Mouse (Mus musculus) kidney, embryonic 14.5 days (tissue): ENCODE measurements around the gene Sbk3. TPM values are rescaled to one million over a fixed set of nuclear protein-coding genes. Genes with fewer than 3 reads are reported as not detected.

Source experiments
- ATAC-seq: fragments of 200-750 bp; cut with Nextera tagmentation; 2 replicates; pipeline ENCODE4 v1.8.0; 2017; ENCODE audit warnings: moderate number of reproducible peaks, mild to moderate bottlenecking, moderate TSS enrichment, moderate library complexity; ENCODE audit not compliant: low FRiP score, low TSS enrichment
- H3K27ac ChIP-seq: fragments of 300-500 bp; sonication (generic); 2 replicates; pipeline ENCODE4 v1.5.1; 2014; ENCODE audit warnings: low read depth, mild to moderate bottlenecking, low read length, moderate library complexity, mixed read lengths
- H3K27me3 ChIP-seq: fragments of 300-500 bp; sonication (generic); 2 replicates; pipeline ENCODE4 v1.6.1; 2014; ENCODE audit warnings: mild to moderate bottlenecking, low read length; ENCODE audit not compliant: control insufficient read depth, insufficient read depth
- H3K36me3 ChIP-seq: fragments of 300-500 bp; sonication (generic); 2 replicates; pipeline ENCODE4 v1.6.1; 2014; ENCODE audit warnings: low read length, mixed read lengths; ENCODE audit not compliant: control insufficient read depth, insufficient read depth
- H3K4me1 ChIP-seq: fragments of 300-500 bp; sonication (generic); 2 replicates; pipeline ENCODE4 v1.6.1; 2014; ENCODE audit warnings: low read length, mixed read lengths; ENCODE audit not compliant: control insufficient read depth, insufficient read depth
- H3K4me2 ChIP-seq: fragments of 300-500 bp; sonication (generic); replicated peaks from 2 replicates; pipeline ENCODE4 v1.6.1; 2014; ENCODE audit warnings: low read depth, mild to moderate bottlenecking, low read length
- H3K4me3 ChIP-seq: fragments of 300-500 bp; sonication (generic); 2 replicates; pipeline ENCODE4 v1.5.1; 2014; ENCODE audit warnings: mild to moderate bottlenecking, low read length
- H3K9ac ChIP-seq: fragments of 300-500 bp; sonication (generic); 2 replicates; pipeline ENCODE4 v1.6.1; 2014; ENCODE audit warnings: low read depth, mild to moderate bottlenecking, low read length, moderate library complexity
- H3K9me3 ChIP-seq: fragments of 300-500 bp; sonication (generic); 2 replicates; pipeline ENCODE4 v1.6.1; 2016; ENCODE audit warnings: low read length; ENCODE audit not compliant: control insufficient read depth
- WGBS: fragments of 180-500 bp; shearing (Covaris S2); extraction: QIAGEN DNeasy Blood & Tissue Kit; methylation state at CpG from one replicate; pipeline ENCODE4 v1.1.7; 2014; 5-methylcytosine and 5-hydroxymethylcytosine counted together
- polyA plus RNA-seq: library from polyadenylated mRNA; unstranded; fragments of >200 nt; fragmentation: Nextera tagmentation; extraction: Ambion mirVana; gene quantifications from 2 replicates; pipeline ENCODE4 v1.2.1, GENCODE M21; 2014

The Sbk3 gene
- polyA plus RNA-seq, 1 experiment from 2014 or later: not detected

DNA sequence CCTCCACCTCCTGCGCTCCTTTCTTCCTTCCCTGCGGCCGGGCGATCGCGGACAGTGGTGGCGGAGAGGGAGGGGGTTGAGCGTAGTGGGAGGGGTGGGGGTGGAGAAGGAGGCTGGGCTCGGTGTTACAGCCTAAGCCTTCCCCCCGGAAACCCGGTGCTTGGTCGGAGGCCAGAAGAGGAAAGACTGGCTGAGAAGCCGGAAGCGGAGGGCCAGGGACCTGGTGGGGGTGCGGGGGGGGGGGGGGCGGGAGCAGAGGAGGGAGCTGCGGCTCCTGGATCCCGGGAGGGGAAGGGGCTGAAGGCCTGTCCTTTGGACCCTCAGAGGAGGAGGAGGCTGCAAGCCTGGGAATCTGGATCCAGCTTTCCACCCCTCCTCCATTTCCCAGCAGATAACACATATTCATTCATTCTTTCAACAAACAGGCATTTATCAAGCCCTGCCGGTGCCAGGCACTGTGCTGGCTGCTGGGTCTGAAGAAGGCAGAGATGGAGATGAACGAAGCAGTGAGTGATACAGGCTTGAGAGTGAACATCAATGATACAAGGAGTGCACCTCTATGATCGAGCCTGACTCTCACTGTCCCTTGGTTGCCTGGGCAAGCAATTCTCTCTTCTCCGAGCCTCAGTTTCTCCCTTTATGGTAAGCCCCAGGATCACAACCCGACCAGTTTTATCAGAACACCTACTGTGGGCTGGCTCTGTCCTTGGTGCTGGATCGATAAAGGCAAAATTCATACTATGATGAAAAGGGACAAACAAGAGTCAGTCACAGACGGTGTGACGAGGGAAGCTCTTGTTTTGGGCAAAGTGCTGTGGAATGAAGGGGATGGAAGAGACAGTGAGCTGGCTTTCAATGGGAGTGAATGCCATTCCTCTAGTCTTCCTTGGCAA, 25.3 kb upstream of the Sbk3 start, which contains the start of gene Zfp579:
Gene Zfp579 (minus strand): TSS at position 156 of the 893 bp plus-strand sequence.
- WGBS: 6% methylated on average over 18 of the region's 26 CpGs
- H3K4me1 ChIP-seq: peaks cover 13% of the 10 kb centered on the region; the same call in 1 of the 2 replicates
- ATAC-seq: peak; percentile 86

DNA sequence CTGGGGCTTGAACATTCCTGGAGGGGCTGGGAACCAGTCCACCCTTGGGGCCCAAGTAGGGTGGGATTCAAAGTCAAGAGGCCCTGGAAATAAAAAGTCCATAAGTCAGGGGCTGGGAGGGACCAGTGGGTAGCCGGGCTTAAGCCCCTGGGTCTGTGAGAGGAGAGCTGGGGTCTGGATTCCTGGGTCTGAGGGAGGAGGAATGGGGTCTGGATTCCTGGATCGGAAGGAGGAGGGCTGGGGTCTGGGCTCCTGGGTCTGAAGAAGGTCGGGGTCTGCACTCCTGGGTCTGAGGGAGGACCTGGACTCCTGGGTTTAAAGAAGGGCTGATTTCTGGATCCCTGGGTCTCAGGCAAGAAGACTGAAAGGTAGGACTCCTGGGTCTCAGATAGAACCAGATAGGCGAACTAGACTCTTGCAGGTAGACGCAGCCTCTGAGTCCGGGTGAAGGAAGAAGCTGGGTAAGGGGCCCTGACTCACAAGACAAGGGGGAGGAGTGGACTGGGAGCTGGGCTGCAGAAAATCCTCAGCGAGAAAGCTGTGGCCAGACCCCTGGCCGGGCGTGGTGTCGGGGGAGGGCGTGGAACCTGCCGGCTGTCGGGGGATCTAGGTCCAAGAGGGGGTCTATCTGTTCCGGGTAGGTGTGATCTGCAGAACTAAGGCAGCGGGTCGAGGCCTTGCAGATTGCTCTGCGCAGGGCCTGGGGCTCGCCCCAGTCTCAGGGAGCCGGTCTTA, 24.5 kb upstream of the Sbk3 start:
- WGBS: 6% methylated on average over 19 of the region's 19 CpGs
- ATAC-seq: no peak
- Histone ChIP-seq H3K27ac (no peak overlapping the region), H3K4me3 (peak overlapping the region; percentile 76), H3K4me1 (peaks cover 13% of the 10 kb centered on the region; the same call in 1 of the 2 replicates), H3K4me2 (peak overlapping the region; percentile 65), H3K27me3 (peaks cover 8% of the 10 kb centered on the region; the same call in 1 of the 2 replicates), H3K36me3 (peaks cover 19% of the 10 kb centered on the region), H3K9me3 (peaks cover 17% of the 10 kb centered on the region), H3K9ac (peak overlapping the region; percentile 87)

More for the DNA sequence above, 25.3 kb upstream of the Sbk3 start, which contains the start of gene Zfp579:
- peak within 1 kb of the TSS; percentile 76 for H3K4me3 ChIP-seq
- peak within 1 kb of the TSS; percentile 87 for H3K9ac ChIP-seq
- peaks cover 17% of the 10 kb centered on the region for H3K9me3 ChIP-seq
- peak within 1 kb of the TSS; percentile 52; the same call in 1 of the 2 replicates for H3K27ac ChIP-seq
- H3K4me2 ChIP-seq: peak within 1 kb of the TSS; percentile 65
- peaks cover 8% of the 10 kb centered on the region; the same call in 1 of the 2 replicates for H3K27me3 ChIP-seq
- H3K36me3 ChIP-seq: peaks cover 19% of the 10 kb centered on the region

DNA sequence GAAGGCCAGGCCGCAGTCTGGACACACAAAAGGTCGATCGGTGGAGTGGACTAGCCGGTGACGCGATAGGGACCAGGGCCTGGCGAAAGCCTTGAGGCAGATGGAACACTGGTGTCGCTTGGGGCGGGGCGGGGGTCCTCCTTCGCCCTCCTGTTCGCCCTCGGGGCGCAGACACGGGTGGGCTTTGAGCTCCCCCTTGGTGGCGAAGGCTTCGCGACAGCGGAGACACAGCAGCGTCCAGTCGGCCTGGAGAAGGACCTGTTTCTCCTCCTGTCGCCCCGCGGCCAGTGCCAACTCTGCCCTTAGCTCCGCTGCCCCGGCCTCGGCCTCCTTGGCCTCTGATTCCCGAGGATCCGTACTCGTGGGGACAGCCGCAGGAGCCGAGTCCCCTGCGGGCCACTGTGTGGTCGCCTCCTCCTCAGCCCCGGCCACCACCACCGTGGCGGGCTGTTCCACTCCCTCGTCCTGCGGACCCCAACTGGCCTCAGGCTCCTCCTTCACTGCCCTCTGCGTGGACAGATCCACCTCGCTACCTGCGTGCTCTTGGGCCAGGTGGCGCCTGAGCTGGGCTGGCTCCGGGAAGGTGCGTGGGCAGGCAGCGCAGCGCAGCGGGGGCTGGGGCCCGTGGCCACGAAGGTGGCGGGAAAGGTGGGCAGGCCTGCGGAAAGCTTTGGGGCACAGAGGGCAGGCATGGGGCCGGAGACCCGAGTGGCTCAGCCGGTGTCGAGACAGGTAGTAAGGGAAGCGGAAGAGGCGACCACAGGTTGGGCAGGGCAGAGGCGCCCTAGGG, 23.2 kb upstream of the Sbk3 start:
- H3K9ac ChIP-seq: peak overlapping the region; percentile 18; the same call in 1 of the 2 replicates
- H3K4me1 ChIP-seq: peaks cover 13% of the 10 kb centered on the region; the same call in 1 of the 2 replicates
- peaks cover 17% of the 10 kb centered on the region for H3K9me3 ChIP-seq
- H3K4me2 ChIP-seq: peak overlapping the region; percentile 65; the same call in 1 of the 2 replicates
- no peak overlapping the region for H3K27ac ChIP-seq
- 52% methylated on average over 59 of the region's 59 CpGs for WGBS
- ATAC-seq: no peak
- peaks cover 8% of the 10 kb centered on the region; the same call in 1 of the 2 replicates for H3K27me3 ChIP-seq
- H3K36me3 ChIP-seq: peaks cover 19% of the 10 kb centered on the region
- H3K4me3 ChIP-seq: peak overlapping the region; percentile 9

DNA sequence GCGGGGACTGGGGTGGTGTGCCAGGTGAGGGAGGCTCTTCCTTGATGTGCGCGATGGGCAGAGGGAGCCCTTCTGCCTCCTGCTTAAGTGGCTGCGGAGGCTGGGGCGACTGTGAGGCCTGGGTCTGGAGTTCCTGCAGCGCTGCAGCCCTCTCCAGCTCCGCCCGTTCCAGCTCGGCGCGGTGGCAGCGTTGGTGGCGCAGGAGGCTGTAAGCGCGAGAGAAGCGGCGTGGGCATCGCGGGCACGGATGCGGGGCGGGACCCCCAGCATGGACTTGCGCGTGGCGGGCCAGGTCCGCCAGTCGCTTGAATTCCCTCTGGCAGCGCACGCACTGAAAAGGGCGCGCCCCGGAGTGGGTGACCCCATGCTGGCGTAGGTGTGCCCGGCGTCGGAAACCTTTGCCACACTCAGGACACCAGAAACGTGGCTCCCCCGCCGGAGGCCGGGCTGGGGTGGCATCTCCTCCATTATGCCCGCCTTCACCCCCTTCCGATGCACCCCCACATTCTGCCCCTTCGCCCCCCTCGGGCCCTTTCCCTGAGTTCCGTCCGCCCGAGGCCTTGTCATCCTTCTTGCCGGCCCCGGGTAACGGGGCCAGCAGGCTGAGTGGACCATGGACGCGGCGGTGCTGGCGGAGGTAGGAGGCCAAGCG, 22.5 kb upstream of the Sbk3 start:
- H3K27me3 ChIP-seq: peaks cover 8% of the 10 kb centered on the region; the same call in 1 of the 2 replicates
- no peak overlapping the region for H3K27ac ChIP-seq
- no peak overlapping the region for H3K4me2 ChIP-seq
- WGBS: 41% methylated on average over 53 of the region's 55 CpGs
- peaks cover 17% of the 10 kb centered on the region for H3K9me3 ChIP-seq
- H3K4me3 ChIP-seq: no peak overlapping the region
- H3K36me3 ChIP-seq: peaks cover 19% of the 10 kb centered on the region
- peak overlapping the region; percentile 18; the same call in 1 of the 2 replicates for H3K9ac ChIP-seq
- H3K4me1 ChIP-seq: peaks cover 13% of the 10 kb centered on the region; the same call in 1 of the 2 replicates
- ATAC-seq: no peak

DNA sequence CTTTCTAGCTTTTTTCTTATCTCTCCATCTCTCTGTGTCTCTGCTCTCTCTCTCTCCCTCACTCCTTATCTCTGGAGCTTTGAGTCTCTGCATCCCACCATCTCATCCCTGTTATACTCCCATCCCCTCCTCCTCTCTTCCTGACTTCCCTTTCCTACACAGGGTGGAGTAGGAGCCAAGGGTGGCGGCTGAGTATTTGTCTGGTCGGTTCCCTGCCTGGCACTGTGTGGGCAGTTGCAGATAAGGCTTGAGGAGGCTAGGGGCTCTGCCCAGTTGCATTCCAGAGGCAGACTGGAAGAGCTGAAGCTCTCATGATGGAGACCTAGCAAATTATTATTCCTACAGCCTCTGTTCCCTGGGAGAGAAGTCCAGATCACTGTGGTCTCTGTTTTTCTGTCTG, 17.3 kb upstream of the Sbk3 start:
- Histone ChIP-seq H3K27ac (no peak overlapping the region), H3K9ac (no peak overlapping the region), H3K4me1 (no peaks in the 10 kb centered on the region), H3K36me3 (peaks cover 11% of the 10 kb centered on the region), H3K4me2 (no peak overlapping the region), H3K27me3 (no peaks in the 10 kb centered on the region), H3K4me3 (no peak overlapping the region), H3K9me3 (peaks cover 7% of the 10 kb centered on the region; the same call in 1 of the 2 replicates)
- WGBS: 64% methylated on average over 2 of the region's 2 CpGs
- no peak for ATAC-seq

DNA sequence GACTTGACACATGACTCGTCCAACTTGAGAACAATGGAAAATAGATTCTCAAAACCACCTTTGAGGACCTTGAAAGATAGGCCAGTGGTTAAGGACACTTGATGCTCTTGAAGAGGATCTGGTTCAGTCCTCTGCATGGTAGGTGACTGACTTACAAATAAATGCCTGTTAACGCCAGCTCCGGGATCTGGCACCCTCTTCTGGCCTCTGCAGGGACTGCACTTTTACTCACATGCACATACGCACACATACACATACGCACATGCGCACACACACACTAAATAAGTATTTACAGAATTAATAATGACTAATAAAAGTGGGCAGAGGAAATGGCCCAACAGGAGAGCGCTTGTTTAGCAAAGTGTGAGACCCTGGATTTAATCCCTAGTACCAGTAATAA, 5.9 kb upstream of the Sbk3 start:
- ATAC-seq: no peak
- Histone ChIP-seq H3K9ac (no peak overlapping the region), H3K4me1 (no peaks in the 10 kb centered on the region), H3K4me3 (no peak overlapping the region), H3K36me3 (no peaks in the 10 kb centered on the region), H3K9me3 (peaks cover 3% of the 10 kb centered on the region; the same call in 1 of the 2 replicates), H3K27me3 (no peaks in the 10 kb centered on the region), H3K27ac (no peak overlapping the region), H3K4me2 (no peak overlapping the region)
- 92% methylated on average over 7 of the region's 7 CpGs for WGBS

DNA sequence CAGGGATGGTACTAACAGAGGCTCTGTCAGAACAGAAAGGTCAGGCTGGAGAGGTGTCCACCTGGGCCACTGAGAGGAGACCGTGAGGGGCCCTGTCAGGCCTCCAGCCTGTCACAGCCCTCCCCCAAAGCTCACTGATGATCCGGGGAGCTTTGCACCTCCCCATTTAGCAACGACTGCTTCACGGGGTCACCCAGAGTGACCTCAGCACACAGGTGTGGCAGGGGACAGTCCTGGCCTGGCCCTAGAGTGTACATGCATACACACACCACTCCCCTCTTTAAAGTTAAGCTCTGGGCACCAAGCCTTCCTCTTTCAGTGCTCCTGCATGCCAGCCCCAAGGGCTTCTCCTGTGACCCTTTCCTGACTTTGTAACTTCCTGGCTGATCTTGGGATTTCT, 4.5 kb upstream of the Sbk3 start:
- Histone ChIP-seq H3K27ac (no peak overlapping the region), H3K9me3 (peaks cover 3% of the 10 kb centered on the region; the same call in 1 of the 2 replicates), H3K4me2 (no peak overlapping the region), H3K9ac (no peak overlapping the region), H3K27me3 (no peaks in the 10 kb centered on the region), H3K4me3 (no peak overlapping the region), H3K4me1 (no peaks in the 10 kb centered on the region), H3K36me3 (no peaks in the 10 kb centered on the region)
- no peak for ATAC-seq
- WGBS: 47% methylated on average over 4 of the region's 4 CpGs
